Mouse (Mus musculus) limb, embryonic 14.5 days (tissue): ENCODE results near the gene Tjp3. TPM values are rescaled to one million over a fixed set of nuclear protein-coding genes. Genes with fewer than 3 reads are reported as not detected.

Experiments
- ATAC-seq: fragments of 200-750 bp; cut with Nextera tagmentation; 2 replicates; pipeline ENCODE4 v1.8.0; 2017; ENCODE audit warnings: low read depth, moderate number of reproducible peaks, moderate TSS enrichment; ENCODE audit not compliant: low FRiP score
- DNase-seq: peaks from one replicate; pipeline ENCODE4 v3.0.0-alpha.2; 2015; ENCODE audit warnings: low spot score
- H3K27ac ChIP-seq: fragments of 300-500 bp; sonication (generic); replicated peaks from 2 replicates; pipeline ENCODE4 v1.5.1; 2014; ENCODE audit warnings: low read depth, mild to moderate bottlenecking, low read length, moderate library complexity, mixed read lengths
- H3K27me3 ChIP-seq: fragments of 300-500 bp; sonication (generic); 2 replicates; pipeline ENCODE4 v1.6.1; 2014; ENCODE audit warnings: low read length, mixed read lengths; ENCODE audit not compliant: control insufficient read depth, insufficient read depth
- H3K36me3 ChIP-seq: fragments of 300-500 bp; sonication (generic); 2 replicates; pipeline ENCODE4 v1.6.1; 2014; ENCODE audit warnings: mild to moderate bottlenecking, low read length, moderate library complexity, mixed read lengths; ENCODE audit not compliant: control insufficient read depth, insufficient read depth
- H3K4me1 ChIP-seq: fragments of 300-500 bp; sonication (generic); 2 replicates; pipeline ENCODE4 v1.6.1; 2014; ENCODE audit warnings: antibody characterized with exemption, low read length, mixed read lengths; ENCODE audit not compliant: control insufficient read depth, insufficient read depth
- H3K4me2 ChIP-seq: fragments of 300-500 bp; sonication (generic); replicated peaks from 2 replicates; pipeline ENCODE4 v1.6.1; 2014; ENCODE audit warnings: low read depth, mild to moderate bottlenecking, low read length, moderate library complexity; ENCODE audit not compliant: severe bottlenecking
- H3K4me3 ChIP-seq: fragments of 300-500 bp; sonication (generic); replicated peaks from 2 replicates; pipeline ENCODE4 v1.5.1; 2014; ENCODE audit warnings: low read length
- H3K9ac ChIP-seq: fragments of 300-500 bp; sonication (generic); 2 replicates; pipeline ENCODE4 v1.6.1; 2014; ENCODE audit warnings: mild to moderate bottlenecking, low read depth, low read length, moderate library complexity; ENCODE audit not compliant: severe bottlenecking
- H3K9me3 ChIP-seq: fragments of 300-500 bp; sonication (generic); 2 replicates; pipeline ENCODE4 v1.6.1; 2016; ENCODE audit warnings: low read length; ENCODE audit not compliant: control insufficient read depth
- POLR2A ChIP-seq: fragments of 200-500 bp; IDR thresholded peaks from 2 replicates; pipeline ENCODE4 v1.8.0; 2012; ENCODE audit warnings: inconsistent platforms, mild to moderate bottlenecking, moderate library complexity, borderline replicate concordance; ENCODE audit not compliant: insufficient read depth, insufficient read length; ENCODE audit errors: extremely low read depth
- WGBS: fragments of 180-500 bp; shearing (Covaris S2); extraction: QIAGEN DNeasy Blood & Tissue Kit; methylation state at CpG from one replicate; pipeline ENCODE4 v1.1.7; 2014; 5-methylcytosine and 5-hydroxymethylcytosine counted together
- polyA plus RNA-seq, 2 experiments: library from polyadenylated mRNA; depleted of rRNA in 1 of 2; stranded (reverse) in 1 of 2; unstranded in 1 of 2; fragments of >200 nt; fragmentation: Nextera tagmentation in 1 of 2; extraction: Ambion mirVana in 1 of 2; gene quantifications; 2 replicates each; pipeline versions ENCODE4 v1.2.1 to v1.2.3; 2012 to 2014

Tjp3 gene
- polyA plus RNA-seq, 2 experiments, result 2.8 to 5.2 TPM

GRCm38 (mm10) chr10:81302288-81302687 lies 10.9 kb upstream of the Tjp3 start:
- no peak for ATAC-seq
- TF ChIP-seq POLR2A, result no peak
- Histone ChIP-seq H3K9ac (0 out of 2 replicates have a peak overlapping the region, but pooled peaks have one; percentile 12), H3K9me3 (no peaks in the 10 kb centered on the region), H3K27me3 (no peaks in the 10 kb centered on the region), H3K4me1 (no peaks in the 10 kb centered on the region), H3K27ac (no peak overlapping the region), H3K4me2 (no peak overlapping the region), H3K36me3 (peaks cover 22% of the 10 kb centered on the region), H3K4me3 (no peak overlapping the region)
- WGBS, result 71% methylated on average over 4 of the region's 4 CpGs
- DNase-seq, result no peak

GRCm38 (mm10) chr10:81301321-81301720 lies 9.9 kb upstream of the Tjp3 start:
- no peak overlapping the region for H3K4me3 ChIP-seq
- 83% methylated on average over 9 of the region's 9 CpGs for WGBS
- no peak overlapping the region for H3K27ac ChIP-seq
- no peak overlapping the region for H3K4me2 ChIP-seq
- H3K9ac ChIP-seq, result no peak overlapping the region
- no peak for ATAC-seq
- H3K27me3 ChIP-seq, result no peaks in the 10 kb centered on the region
- no peaks in the 10 kb centered on the region for H3K4me1 ChIP-seq
- H3K9me3 ChIP-seq, result no peaks in the 10 kb centered on the region
- TF ChIP-seq POLR2A, result no peak
- peaks cover 12% of the 10 kb centered on the region for H3K36me3 ChIP-seq
- no peak for DNase-seq

DNA sequence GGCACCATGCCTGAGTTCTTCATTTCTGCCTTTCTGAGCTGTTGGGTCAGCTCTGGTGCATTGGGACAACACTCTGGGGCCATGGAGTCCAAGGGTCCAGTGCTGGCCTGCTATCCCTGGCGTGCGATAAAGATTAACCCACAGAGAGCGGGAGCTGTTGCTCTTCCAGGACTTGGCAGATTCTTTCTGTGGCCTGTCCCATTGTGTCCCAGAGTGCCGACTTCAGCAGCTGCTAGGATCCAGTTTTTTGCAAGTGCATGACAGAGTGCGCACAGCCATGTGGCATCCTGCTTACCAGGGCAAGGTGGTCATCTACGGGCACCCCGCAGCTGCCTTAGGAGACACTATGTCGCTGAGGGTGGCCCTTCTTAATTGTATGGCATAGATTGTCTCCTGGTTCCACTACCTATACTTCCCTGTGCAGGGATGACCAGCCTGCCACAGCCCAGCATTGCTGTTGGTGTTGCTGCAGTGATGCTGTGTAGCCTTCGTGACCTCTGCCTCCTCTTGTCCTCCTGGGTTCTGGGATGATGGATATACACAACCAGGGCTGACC lies 9.0 kb upstream of the Tjp3 start:
- no peak overlapping the region for H3K4me3 ChIP-seq
- ATAC-seq, result no peak
- H3K27me3 ChIP-seq, result no peaks in the 10 kb centered on the region
- H3K9ac ChIP-seq, result no peak overlapping the region
- 84% methylated on average over 9 of the region's 9 CpGs for WGBS
- no peak for DNase-seq
- no peak for TF ChIP-seq POLR2A
- H3K4me2 ChIP-seq, result no peak overlapping the region
- no peak overlapping the region for H3K27ac ChIP-seq
- no peaks in the 10 kb centered on the region for H3K4me1 ChIP-seq
- H3K9me3 ChIP-seq, result no peaks in the 10 kb centered on the region
- peaks cover 4% of the 10 kb centered on the region; the same call in 1 of the 2 replicates for H3K36me3 ChIP-seq

GRCm38 (mm10) chr10:81299585-81300351 lies 8.4 kb upstream of the Tjp3 start:
- no peak for ATAC-seq
- Histone ChIP-seq H3K9ac (no peak overlapping the region), H3K27ac (no peak overlapping the region), H3K4me3 (no peak overlapping the region), H3K36me3 (0 out of 2 replicates have a peak, but pooled peaks cover 3% of the 10 kb centered on the region), H3K4me2 (no peak overlapping the region), H3K27me3 (no peaks in the 10 kb centered on the region), H3K9me3 (no peaks in the 10 kb centered on the region), H3K4me1 (peaks cover 2% of the 10 kb centered on the region; the same call in 1 of the 2 replicates)
- no peak for DNase-seq
- no peak for TF ChIP-seq POLR2A
- 88% methylated on average over 14 of the region's 14 CpGs for WGBS

GRCm38 (mm10) chr10:81298369-81299100 lies 7.2 kb upstream of the Tjp3 start:
- no peak overlapping the region for H3K4me3 ChIP-seq
- H3K4me1 ChIP-seq, result peaks cover 14% of the 10 kb centered on the region
- H3K4me2 ChIP-seq, result no peak overlapping the region
- ATAC-seq (no peak), DNase-seq (no peak)
- H3K27ac ChIP-seq, result no peak overlapping the region
- H3K9ac ChIP-seq, result no peak overlapping the region
- WGBS, result 94% methylated on average over 17 of the region's 17 CpGs
- H3K9me3 ChIP-seq, result no peaks in the 10 kb centered on the region
- TF ChIP-seq POLR2A, result no peak
- no peaks in the 10 kb centered on the region for H3K27me3 ChIP-seq
- 0 out of 2 replicates have a peak, but pooled peaks cover 3% of the 10 kb centered on the region for H3K36me3 ChIP-seq
